Mouse (Mus musculus) MEL (cell line): ENCODE data around the gene Tunar. TPM values are rescaled to one million over a fixed set of nuclear protein-coding genes. Genes with fewer than 3 reads are reported as not detected.

Experiments
- DNase-seq: peaks from one replicate; pipeline ENCODE4 v3.0.0; 2011; ENCODE audit warnings: low read depth, low spot score
- H3K27ac ChIP-seq: 2 replicates; pipeline ENCODE4 v1.5.1; 2012; ENCODE audit warnings: low read depth, mild to moderate bottlenecking, control low read depth, low read length, moderate library complexity; ENCODE audit not compliant: control insufficient read depth
- H3K27me3 ChIP-seq, 2 experiments: fragments of 150-350 bp in 1 of 2; sonication (generic) in 1 of 2; 2 replicates each; pipeline ENCODE4 v1.6.1; 2012; ENCODE audit warnings: low read length in 2 of 2, mild to moderate bottlenecking in 2 of 2, improper control_type of control experiment in 1 of 2, moderate library complexity in 1 of 2; ENCODE audit not compliant: insufficient read depth in 2 of 2, control insufficient read depth in 1 of 2
- H3K36me3 ChIP-seq, 2 experiments: 2 replicates each; pipeline ENCODE4 v1.6.1; 2012 to 2014; ENCODE audit warnings: low read length in 2 of 2, improper control_type of control experiment in 1 of 2, inconsistent platforms in 1 of 2, mild to moderate bottlenecking in 1 of 2; ENCODE audit not compliant: insufficient read depth in 2 of 2, control insufficient read depth in 1 of 2
- H3K4me1 ChIP-seq, 2 experiments: fragments of 150-350 bp in 1 of 2; sonication (generic) in 1 of 2; 2 replicates each; pipeline ENCODE4 v1.6.1; 2012; ENCODE audit warnings: low read length in 2 of 2, improper control_type of control experiment in 1 of 2, mild to moderate bottlenecking in 1 of 2; ENCODE audit not compliant: insufficient read depth in 2 of 2, control insufficient read depth in 1 of 2
- H3K4me3 ChIP-seq, 2 experiments: fragments of 150-350 bp in 1 of 2; sonication (generic) in 1 of 2; 2 replicates each; pipeline ENCODE4 v1.5.1; 2012; ENCODE audit warnings: low read depth in 2 of 2, low read length in 2 of 2, mild to moderate bottlenecking in 2 of 2, moderate library complexity in 2 of 2, control low read depth in 1 of 2, improper control_type of control experiment in 1 of 2; ENCODE audit not compliant: control insufficient read depth in 1 of 2, insufficient read depth in 1 of 2
- H3K79me2 ChIP-seq: 2 replicates; pipeline ENCODE4 v1.6.1; 2012; ENCODE audit warnings: mild to moderate bottlenecking, low read length, moderate library complexity; ENCODE audit not compliant: control insufficient read depth, poor library complexity, insufficient read depth
- H3K9ac ChIP-seq: 2 replicates; pipeline ENCODE4 v1.6.1; 2012; ENCODE audit warnings: low read depth, mild to moderate bottlenecking, control low read depth, low read length, moderate library complexity; ENCODE audit not compliant: control insufficient read depth, poor library complexity, severe bottlenecking
- H3K9me3 ChIP-seq: fragments of 150-350 bp; sonication (generic); replicated peaks from 2 replicates; pipeline ENCODE4 v1.6.1; 2012; ENCODE audit warnings: mild to moderate bottlenecking, low read length, improper control_type of control experiment, moderate library complexity; ENCODE audit not compliant: insufficient read depth
- BHLHE40 ChIP-seq: IDR thresholded peaks from 2 replicates; pipeline ENCODE4 v1.6.1; 2012; ENCODE audit warnings: low read depth, mild to moderate bottlenecking, inconsistent platforms, low read length, improper control_type of control experiment, borderline replicate concordance
- CHD1 ChIP-seq: IDR thresholded peaks from 2 replicates; pipeline ENCODE4 v1.6.1; 2012; ENCODE audit warnings: low read depth, mild to moderate bottlenecking, inconsistent platforms, low read length, improper control_type of control experiment
- CTCF ChIP-seq, 3 experiments: IDR thresholded peaks in 2 of 3; conservative IDR thresholded peaks in 1 of 3; 2 replicates each; pipeline ENCODE4 v1.5.1; 2011 to 2012; ENCODE audit warnings: low read length in 3 of 3, low read depth in 2 of 3, mild to moderate bottlenecking in 2 of 3, improper control_type of control experiment in 1 of 3, inconsistent platforms in 1 of 3, mixed read lengths in 1 of 3, moderate library complexity in 1 of 3; ENCODE audit not compliant: control insufficient read depth in 1 of 3, insufficient read depth in 1 of 3, poor library complexity in 1 of 3, severe bottlenecking in 1 of 3
- ELF1 ChIP-seq: IDR thresholded peaks from 2 replicates; pipeline ENCODE4 v1.6.1; 2014; ENCODE audit warnings: low read depth, mild to moderate bottlenecking, inconsistent platforms, low read length, improper control_type of control experiment, moderate library complexity
- EP300 ChIP-seq, 2 experiments: IDR thresholded peaks; 2 replicates each; pipeline ENCODE4 v1.6.1; 2011; ENCODE audit warnings: improper control_type of control experiment in 2 of 2, low read length in 2 of 2, low read depth in 1 of 2, mild to moderate bottlenecking in 1 of 2
- ETS1 ChIP-seq: IDR thresholded peaks from 2 replicates; pipeline ENCODE4 v1.6.1; 2012; ENCODE audit warnings: low read depth, mild to moderate bottlenecking, inconsistent platforms, low read length, improper control_type of control experiment, moderate library complexity
- GABPA ChIP-seq: IDR thresholded peaks from 2 replicates; pipeline ENCODE4 v1.6.1; 2012; ENCODE audit warnings: low read depth, mild to moderate bottlenecking, inconsistent platforms, low read length, improper control_type of control experiment, moderate library complexity
- GATA1 ChIP-seq: IDR thresholded peaks from 2 replicates; pipeline ENCODE4 v1.6.1; 2011; ENCODE audit warnings: low read depth, low read length, improper control_type of control experiment
- HCFC1 ChIP-seq: IDR thresholded peaks from 2 replicates; pipeline ENCODE4 v1.6.1; 2012; ENCODE audit warnings: low read depth, mild to moderate bottlenecking, inconsistent platforms, low read length, improper control_type of control experiment, moderate library complexity
- MAFK ChIP-seq: IDR thresholded peaks from 2 replicates; pipeline ENCODE4 v1.6.1; 2011; ENCODE audit warnings: low read depth, mild to moderate bottlenecking, low read length, improper control_type of control experiment, borderline replicate concordance
- MAX ChIP-seq: IDR thresholded peaks from 2 replicates; pipeline ENCODE4 v1.6.1; 2011; ENCODE audit warnings: low read length, improper control_type of control experiment
- MAZ ChIP-seq: IDR thresholded peaks from 2 replicates; pipeline ENCODE4 v1.6.1; 2012; ENCODE audit warnings: low read depth, mild to moderate bottlenecking, inconsistent platforms, low read length, improper control_type of control experiment
- MEF2A ChIP-seq: IDR thresholded peaks from 2 replicates; pipeline ENCODE4 v1.6.1; 2014; ENCODE audit warnings: low read depth, mild to moderate bottlenecking, inconsistent platforms, low read length, improper control_type of control experiment; ENCODE audit not compliant: poor library complexity, insufficient replicate concordance, severe bottlenecking; ENCODE audit errors: extremely low read depth
- MYB ChIP-seq: IDR thresholded peaks from 2 replicates; pipeline ENCODE4 v1.6.1; 2011; ENCODE audit warnings: mild to moderate bottlenecking, low read depth, low read length, improper control_type of control experiment
- MYC ChIP-seq: IDR thresholded peaks from 2 replicates; pipeline ENCODE4 v1.6.1; 2011; ENCODE audit warnings: low read depth, mild to moderate bottlenecking, low read length, improper control_type of control experiment, moderate library complexity
- NELFE ChIP-seq: IDR thresholded peaks from 2 replicates; pipeline ENCODE4 v1.6.1; 2011; ENCODE audit warnings: low read depth, low read length, improper control_type of control experiment
- NRF1 ChIP-seq: IDR thresholded peaks from 2 replicates; pipeline ENCODE4 v1.6.1; 2014; ENCODE audit warnings: low read depth, mild to moderate bottlenecking, inconsistent platforms, low read length, improper control_type of control experiment, moderate library complexity; ENCODE audit not compliant: poor library complexity, insufficient read depth, severe bottlenecking
- POLR2A ChIP-seq, 2 experiments: IDR thresholded peaks; 2 replicates each; pipeline ENCODE4 v1.6.1; 2011 to 2012; ENCODE audit warnings: low read length in 2 of 2, mild to moderate bottlenecking in 2 of 2, control low read depth in 1 of 2, improper control_type of control experiment in 1 of 2, low read depth in 1 of 2, moderate library complexity in 1 of 2; ENCODE audit not compliant: control insufficient read depth in 1 of 2, insufficient read depth in 1 of 2, poor library complexity in 1 of 2
- POLR2AphosphoS2 ChIP-seq: IDR thresholded peaks from 2 replicates; pipeline ENCODE4 v1.6.1; 2011; ENCODE audit warnings: low read length, improper control_type of control experiment
- RCOR1 ChIP-seq: IDR thresholded peaks from 2 replicates; pipeline ENCODE4 v1.6.1; 2012; ENCODE audit warnings: low read depth, mild to moderate bottlenecking, inconsistent platforms, low read length, improper control_type of control experiment
- UBTF ChIP-seq: IDR thresholded peaks from 2 replicates; pipeline ENCODE4 v1.6.1; 2012; ENCODE audit warnings: low read depth, mild to moderate bottlenecking, inconsistent platforms, low read length, improper control_type of control experiment, moderate library complexity, borderline replicate concordance; ENCODE audit not compliant: insufficient read depth
- USF2 ChIP-seq, 2 experiments: IDR thresholded peaks; 2 replicates each; pipeline ENCODE4 v1.6.1; 2011 to 2012; ENCODE audit warnings: improper control_type of control experiment in 2 of 2, low read length in 2 of 2, borderline replicate concordance in 1 of 2, inconsistent platforms in 1 of 2, low read depth in 1 of 2, mild to moderate bottlenecking in 1 of 2; ENCODE audit not compliant: insufficient read depth in 1 of 2
- ZC3H11A ChIP-seq: IDR thresholded peaks from 2 replicates; pipeline ENCODE4 v1.6.1; 2012; ENCODE audit warnings: low read depth, mild to moderate bottlenecking, inconsistent platforms, low read length, improper control_type of control experiment
- ZKSCAN1 ChIP-seq: IDR thresholded peaks from 2 replicates; pipeline ENCODE4 v1.6.1; 2012; ENCODE audit warnings: low read depth, mild to moderate bottlenecking, inconsistent platforms, low read length, improper control_type of control experiment, moderate library complexity
- ZNF384 ChIP-seq: IDR thresholded peaks from 2 replicates; pipeline ENCODE4 v1.6.1; 2012; ENCODE audit warnings: low read depth, mild to moderate bottlenecking, inconsistent platforms, low read length, improper control_type of control experiment
- polyA plus RNA-seq, 2 experiments: library from polyadenylated mRNA; stranded (reverse) in 1 of 2; unstranded in 1 of 2; fragments of >175 nt in 1 of 2; fragments of >200 nt in 1 of 2; gene quantifications; 2 replicates each; pipeline versions ENCODE4 v1.2.1 to v1.2.4; 2012; ENCODE audit warnings: low replicate concordance in 2 of 2, low read depth in 1 of 2; ENCODE audit not compliant: insufficient read length in 2 of 2, insufficient read depth in 1 of 2, missing spikeins in 1 of 2
- total RNA-seq: library from RNA; depleted of rRNA; stranded (reverse); fragments of 300-350 nt; gene quantifications from 2 replicates; pipeline ENCODE4 v1.2.3, GENCODE M21; 2012

The Tunar gene
- total and polyA plus RNA-seq, 3 experiments, result not detected

DNA sequence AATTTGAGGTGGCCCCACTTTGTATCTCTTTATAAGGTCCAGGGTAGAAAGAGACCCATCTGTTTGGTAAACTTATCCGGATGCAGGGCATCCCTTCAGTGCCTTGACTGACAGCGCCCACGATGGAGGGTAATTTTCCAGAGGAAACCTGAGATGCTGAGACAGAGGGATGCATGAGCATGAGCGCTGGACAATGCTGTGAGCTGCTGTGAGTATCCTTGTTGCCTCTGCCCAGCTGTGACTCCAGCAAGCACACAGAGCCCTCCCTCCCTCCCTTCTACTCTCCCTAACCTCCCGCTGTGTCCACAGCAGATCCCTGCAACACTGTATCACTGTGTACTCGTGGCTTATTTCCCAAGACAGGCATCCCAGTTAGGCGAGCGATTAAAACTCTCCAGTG lies 40.9 kb downstream of the Tunar start:
- H3K79me2 ChIP-seq, result no peaks in the 10 kb centered on the region
- DNase-seq, result no peak
- no peaks in the 10 kb centered on the region for H3K9me3 ChIP-seq
- H3K9ac ChIP-seq, result no peak overlapping the region
- no peak overlapping the region for H3K27ac ChIP-seq
- no peaks in the 10 kb centered on the region for H3K4me1 ChIP-seq
- TF ChIP-seq NRF1 (no peak), RCOR1 (no peak)
- TF ChIP-seq, all 39 proteins: peak for 0
- H3K4me3 ChIP-seq, result no peak overlapping the region
- no peaks in the 10 kb centered on the region for H3K27me3 ChIP-seq
- no peaks in the 10 kb centered on the region for H3K36me3 ChIP-seq

DNA sequence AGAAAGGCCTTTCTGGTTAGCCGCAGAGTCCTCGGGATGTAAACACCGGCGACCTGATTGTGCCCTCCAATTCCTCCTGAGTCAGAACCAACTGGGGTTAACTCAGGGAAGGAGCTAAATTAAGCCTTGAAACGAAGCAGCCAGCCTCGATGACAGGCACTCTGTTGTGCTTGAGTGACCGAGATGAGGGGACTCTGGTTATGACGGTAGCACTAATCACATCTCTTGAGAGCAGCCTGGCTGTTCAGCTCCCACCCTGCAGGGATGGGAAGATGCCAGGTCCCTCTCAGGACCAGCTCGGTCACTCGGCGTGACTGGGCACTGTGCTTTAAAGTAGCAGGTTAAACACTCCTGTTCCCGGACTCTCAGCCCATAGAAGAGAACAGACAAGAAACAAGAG lies 43.3 kb downstream of the Tunar start:
- Histone ChIP-seq H3K27me3 (no peaks in the 10 kb centered on the region), H3K4me3 (no peak overlapping the region), H3K4me1 (no peaks in the 10 kb centered on the region), H3K9ac (no peak overlapping the region), H3K36me3 (no peaks in the 10 kb centered on the region), H3K9me3 (no peaks in the 10 kb centered on the region), H3K27ac (no peak overlapping the region), H3K79me2 (no peaks in the 10 kb centered on the region)
- no peak for DNase-seq
- no peak for TF ChIP-seq BHLHE40
- no peak for TF ChIP-seq NELFE
- TF ChIP-seq MEF2A, result no peak
- TF ChIP-seq MAX, result no peak
- no peak for TF ChIP-seq POLR2A (IDR thresholded peaks at IDR 0.05; ENCODE audit: control insufficient read depth in 1 of 2, insufficient read depth in 1 of 2, low read depth in 1 of 2, low read length in 2 of 2, poor library complexity in 1 of 2)
- TF ChIP-seq ZC3H11A, result no peak
- TF ChIP-seq MYC, result no peak
- no peak for TF ChIP-seq ELF1
- no peak for TF ChIP-seq USF2 (IDR thresholded peaks at IDR 0.05; ENCODE audit: borderline replicate concordance in 1 of 2, insufficient read depth in 1 of 2, low read depth in 1 of 2, low read length in 2 of 2)
- TF ChIP-seq POLR2AphosphoS2, result no peak
- no peak for TF ChIP-seq CHD1

DNA sequence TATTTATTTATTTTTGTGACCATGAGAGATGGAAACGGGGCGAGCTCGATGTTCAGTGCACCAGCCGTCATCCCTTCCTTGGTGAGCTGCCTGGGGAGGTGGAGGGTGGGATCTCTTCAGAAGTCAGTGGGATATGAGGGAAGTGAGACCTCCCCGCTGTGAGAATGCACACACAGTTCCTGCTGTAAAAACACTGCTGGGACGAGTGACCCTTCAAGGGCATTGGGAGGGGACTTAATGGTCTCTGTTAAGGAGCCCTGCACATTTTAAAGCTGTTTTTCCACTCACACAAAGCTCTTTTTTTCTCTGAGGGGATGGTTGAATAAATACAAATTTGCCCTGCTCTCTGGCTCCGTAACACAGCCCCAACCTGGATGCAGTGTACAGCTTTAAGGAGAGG lies 49.1 kb downstream of the Tunar start:
- TF ChIP-seq BHLHE40 (no peak), ZC3H11A (no peak), CTCF (IDR thresholded peaks at IDR 0.05 in 2 of 3, conservative IDR thresholded peaks at IDR 0.05 in 1 of 3; ENCODE audit: control insufficient read depth in 1 of 3, insufficient read depth in 1 of 3, low read depth in 2 of 3, low read length in 3 of 3, poor library complexity in 1 of 3, severe bottlenecking in 1 of 3) (no peak), NRF1 (no peak), ZKSCAN1 (no peak), ETS1 (no peak), UBTF (no peak), MYC (no peak), EP300 (IDR thresholded peaks at IDR 0.05; ENCODE audit: low read depth in 1 of 2, low read length in 2 of 2) (no peak), MYB (no peak), ZNF384 (no peak), ELF1 (no peak), HCFC1 (no peak), GATA1 (no peak), MAZ (no peak), POLR2AphosphoS2 (no peak), MAFK (no peak), MAX (no peak), GABPA (no peak)
- Histone ChIP-seq H3K79me2 (no peaks in the 10 kb centered on the region), H3K4me3 (no peak overlapping the region), H3K9me3 (no peaks in the 10 kb centered on the region), H3K27ac (no peak overlapping the region), H3K9ac (no peak overlapping the region), H3K27me3 (no peaks in the 10 kb centered on the region), H3K4me1 (no peaks in the 10 kb centered on the region), H3K36me3 (no peaks in the 10 kb centered on the region)
- no peak for DNase-seq
